Mouse (Mus musculus) intestine, postnatal 0 days (tissue): ENCODE measurements around the gene Upp2. TPM values are rescaled to one million over a fixed set of nuclear protein-coding genes. Genes with fewer than 3 reads are reported as not detected.

Experiments used
- ATAC-seq: fragments of 200-750 bp; cut with Nextera tagmentation; 2 replicates; pipeline ENCODE4 v1.8.0; 2017; ENCODE audit warnings: mild to moderate bottlenecking, moderate TSS enrichment, moderate library complexity
- H3K27ac ChIP-seq: fragments of 300-500 bp; sonication (generic); 2 replicates; pipeline ENCODE4 v1.5.1; 2014; ENCODE audit warnings: mild to moderate bottlenecking, low read depth, low read length, moderate library complexity
- H3K27me3 ChIP-seq: fragments of 300-500 bp; sonication (generic); replicated peaks from 2 replicates; pipeline ENCODE4 v1.6.1; 2014; ENCODE audit warnings: low read length, mixed read lengths; ENCODE audit not compliant: control insufficient read depth, insufficient read depth
- H3K36me3 ChIP-seq: fragments of 300-500 bp; sonication (generic); 2 replicates; pipeline ENCODE4 v1.6.1; 2014; ENCODE audit warnings: mild to moderate bottlenecking, moderate library complexity; ENCODE audit not compliant: control insufficient read depth, insufficient read depth
- H3K4me1 ChIP-seq: fragments of 300-500 bp; sonication (generic); replicated peaks from 2 replicates; pipeline ENCODE4 v1.6.1; 2014; ENCODE audit warnings: antibody characterized with exemption, low read length, mixed read lengths; ENCODE audit not compliant: control insufficient read depth, insufficient read depth
- H3K4me2 ChIP-seq: fragments of 300-500 bp; sonication (generic); replicated peaks from 2 replicates; pipeline ENCODE4 v1.6.1; 2014; ENCODE audit warnings: low read depth, mild to moderate bottlenecking, moderate library complexity
- H3K4me3 ChIP-seq: fragments of 300-500 bp; sonication (generic); 2 replicates; pipeline ENCODE4 v1.5.1; 2014; ENCODE audit warnings: low read depth, low read length
- H3K9ac ChIP-seq: fragments of 300-500 bp; sonication (generic); 2 replicates; pipeline ENCODE4 v1.6.1; 2014; ENCODE audit warnings: mild to moderate bottlenecking, low read depth, low read length
- H3K9me3 ChIP-seq: fragments of 300-500 bp; sonication (generic); 2 replicates; pipeline ENCODE4 v1.6.1; 2016; ENCODE audit warnings: mixed run types; ENCODE audit not compliant: control insufficient read depth
- CTCF ChIP-seq: sonication (generic); IDR thresholded peaks from 2 replicates; pipeline ENCODE4 v1.5.1; 2016; ENCODE audit warnings: low read depth, mild to moderate bottlenecking, control low read depth, antibody characterized with exemption, moderate library complexity
- WGBS: fragments of 180-500 bp; shearing (Covaris S2); extraction: QIAGEN DNeasy Blood & Tissue Kit; methylation state at CpG from one replicate; pipeline ENCODE4 v1.1.7; 2014; 5-methylcytosine and 5-hydroxymethylcytosine counted together
- polyA plus RNA-seq: library from polyadenylated mRNA; unstranded; fragments of >200 nt; fragmentation: Nextera tagmentation; extraction: Ambion mirVana; gene quantifications from 2 replicates; pipeline ENCODE4 v1.2.1, GENCODE M21; 2015

Upp2 gene
- polyA plus RNA-seq, 1 experiment from 2014 or later, result 3.8 TPM

- TF ChIP-seq CTCF, result no peak
- H3K4me3 ChIP-seq, result no peak overlapping the region
- 89% methylated on average over 1 of the region's 1 CpGs for WGBS
- no peak overlapping the region for H3K4me2 ChIP-seq
- no peaks in the 10 kb centered on the region for H3K9me3 ChIP-seq
- no peaks in the 10 kb centered on the region for H3K36me3 ChIP-seq
- no peak for ATAC-seq
- no peak overlapping the region for H3K9ac ChIP-seq
- no peaks in the 10 kb centered on the region for H3K4me1 ChIP-seq
- no peak overlapping the region for H3K27ac ChIP-seq
- H3K27me3 ChIP-seq, result no peaks in the 10 kb centered on the region
Measured at GRCm38 (mm10) chr2:58741213-58741612, 174.1 kb downstream of the Upp2 start.

DNA sequence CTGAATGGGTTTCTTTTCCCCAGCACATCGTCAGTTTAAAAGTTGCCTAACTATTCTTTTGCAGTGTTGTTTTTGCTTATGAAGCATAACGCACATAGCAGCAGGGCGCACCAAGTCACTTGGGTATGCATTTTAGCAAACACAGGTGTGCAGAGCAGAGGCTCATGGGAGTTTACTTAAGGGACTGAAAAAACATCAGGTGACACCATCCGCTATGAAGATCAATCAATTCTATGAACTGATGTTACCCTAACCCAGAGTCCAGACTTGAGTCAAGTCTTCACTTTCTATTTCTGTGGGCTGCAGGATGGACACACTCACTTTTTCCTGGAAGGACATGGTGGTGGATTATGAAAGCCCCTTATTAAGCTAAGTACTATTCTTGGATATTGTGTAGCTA lies 174.9 kb downstream of the Upp2 start:
- Histone ChIP-seq H3K9ac (no peak overlapping the region), H3K4me1 (no peaks in the 10 kb centered on the region)

GRCm38 (mm10) chr2:58743446-58743845 lies 176.3 kb downstream of the Upp2 start:
- Histone ChIP-seq H3K27ac (no peak overlapping the region), H3K36me3 (no peaks in the 10 kb centered on the region), H3K9ac (no peak overlapping the region), H3K4me2 (no peak overlapping the region), H3K4me1 (no peaks in the 10 kb centered on the region), H3K9me3 (no peaks in the 10 kb centered on the region), H3K27me3 (no peaks in the 10 kb centered on the region), H3K4me3 (no peak overlapping the region)
- no peak for TF ChIP-seq CTCF
- ATAC-seq, result no peak
- WGBS, result 74% methylated on average over 3 of the region's 3 CpGs

More for the DNA sequence above, 174.9 kb downstream of the Upp2 start:
- WGBS, result 94% methylated on average over 4 of the region's 4 CpGs
- no peaks in the 10 kb centered on the region for H3K9me3 ChIP-seq
- no peak for TF ChIP-seq CTCF
- no peak for ATAC-seq
- no peak overlapping the region for H3K27ac ChIP-seq
- no peak overlapping the region for H3K4me2 ChIP-seq
- H3K4me3 ChIP-seq, result no peak overlapping the region
- no peaks in the 10 kb centered on the region for H3K27me3 ChIP-seq
- H3K36me3 ChIP-seq, result no peaks in the 10 kb centered on the region

GRCm38 (mm10) chr2:58747483-58748229 lies 180.6 kb downstream of the Upp2 start:
- H3K4me3 ChIP-seq, result no peak overlapping the region
- no peak for ATAC-seq
- 49% methylated on average over 11 of the region's 11 CpGs for WGBS
- no peaks in the 10 kb centered on the region for H3K36me3 ChIP-seq
- H3K27ac ChIP-seq, result no peak overlapping the region
- no peaks in the 10 kb centered on the region for H3K27me3 ChIP-seq
- no peaks in the 10 kb centered on the region for H3K9me3 ChIP-seq
- no peak overlapping the region for H3K9ac ChIP-seq
- no peaks in the 10 kb centered on the region for H3K4me1 ChIP-seq
- H3K4me2 ChIP-seq, result no peak overlapping the region
- no peak for TF ChIP-seq CTCF

DNA sequence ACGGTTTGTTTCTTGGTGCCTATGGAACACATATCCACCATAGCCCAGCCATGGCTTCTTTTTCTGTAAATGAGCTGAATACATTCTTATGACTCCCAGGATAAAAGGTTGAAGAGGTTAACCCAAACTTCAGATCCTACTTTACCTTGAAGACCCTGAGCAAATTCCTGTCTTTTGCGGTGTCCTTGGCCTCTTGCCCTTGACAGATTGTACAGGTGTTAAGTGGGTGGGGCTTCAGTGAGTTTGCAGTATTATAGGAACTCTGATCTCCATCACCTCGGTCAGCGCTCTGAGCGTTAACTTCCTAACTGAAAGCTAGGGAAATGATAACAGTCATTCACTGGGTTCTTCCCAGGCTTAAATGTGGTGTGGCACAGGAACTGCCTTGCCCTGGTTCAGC lies 181.2 kb downstream of the Upp2 start:
- TF ChIP-seq CTCF, result no peak
- 64% methylated on average over 5 of the region's 5 CpGs for WGBS
- Histone ChIP-seq H3K4me2 (no peak overlapping the region), H3K27me3 (no peaks in the 10 kb centered on the region), H3K9me3 (no peaks in the 10 kb centered on the region), H3K36me3 (no peaks in the 10 kb centered on the region), H3K4me3 (no peak overlapping the region), H3K9ac (no peak overlapping the region), H3K4me1 (no peaks in the 10 kb centered on the region), H3K27ac (no peak overlapping the region)
- ATAC-seq, result no peak

- no peak for ATAC-seq
- Histone ChIP-seq H3K9me3 (no peaks in the 10 kb centered on the region), H3K27me3 (no peaks in the 10 kb centered on the region), H3K27ac (no peak overlapping the region), H3K4me3 (no peak overlapping the region), H3K4me1 (no peaks in the 10 kb centered on the region), H3K9ac (no peak overlapping the region), H3K4me2 (no peak overlapping the region), H3K36me3 (no peaks in the 10 kb centered on the region)
- 62% methylated on average over 2 of the region's 2 CpGs for WGBS
- no peak for TF ChIP-seq CTCF
Measured at GRCm38 (mm10) chr2:58752891-58753290, 185.8 kb downstream of the Upp2 start.
